Mouse (Mus musculus) heart, postnatal 10 days (tissue): Measurements from ENCODE around the gene Tctex1d2. TPM values are rescaled to one million over a fixed set of nuclear protein-coding genes. Genes with fewer than 3 reads are reported as not detected.

ENCODE experiments used
- DNase-seq, 2 experiments: peaks; one replicate each; pipeline ENCODE4 v3.0.0; 2021
- intact Hi-C: fragments of 180-260 bp; cut with DNase I; formaldehyde crosslinking; loops from one replicate; pipeline ENCODE4 v1.15.1; 2025
- total RNA-seq, 2 experiments: library from RNA; stranded (reverse); gene quantifications; 2 replicates each; pipeline ENCODE4 v1.2.3; 2021

The Tctex1d2 gene
- total RNA-seq, result 1 to 10 TPM; 5.5 to 5.6 TPM

DNA sequence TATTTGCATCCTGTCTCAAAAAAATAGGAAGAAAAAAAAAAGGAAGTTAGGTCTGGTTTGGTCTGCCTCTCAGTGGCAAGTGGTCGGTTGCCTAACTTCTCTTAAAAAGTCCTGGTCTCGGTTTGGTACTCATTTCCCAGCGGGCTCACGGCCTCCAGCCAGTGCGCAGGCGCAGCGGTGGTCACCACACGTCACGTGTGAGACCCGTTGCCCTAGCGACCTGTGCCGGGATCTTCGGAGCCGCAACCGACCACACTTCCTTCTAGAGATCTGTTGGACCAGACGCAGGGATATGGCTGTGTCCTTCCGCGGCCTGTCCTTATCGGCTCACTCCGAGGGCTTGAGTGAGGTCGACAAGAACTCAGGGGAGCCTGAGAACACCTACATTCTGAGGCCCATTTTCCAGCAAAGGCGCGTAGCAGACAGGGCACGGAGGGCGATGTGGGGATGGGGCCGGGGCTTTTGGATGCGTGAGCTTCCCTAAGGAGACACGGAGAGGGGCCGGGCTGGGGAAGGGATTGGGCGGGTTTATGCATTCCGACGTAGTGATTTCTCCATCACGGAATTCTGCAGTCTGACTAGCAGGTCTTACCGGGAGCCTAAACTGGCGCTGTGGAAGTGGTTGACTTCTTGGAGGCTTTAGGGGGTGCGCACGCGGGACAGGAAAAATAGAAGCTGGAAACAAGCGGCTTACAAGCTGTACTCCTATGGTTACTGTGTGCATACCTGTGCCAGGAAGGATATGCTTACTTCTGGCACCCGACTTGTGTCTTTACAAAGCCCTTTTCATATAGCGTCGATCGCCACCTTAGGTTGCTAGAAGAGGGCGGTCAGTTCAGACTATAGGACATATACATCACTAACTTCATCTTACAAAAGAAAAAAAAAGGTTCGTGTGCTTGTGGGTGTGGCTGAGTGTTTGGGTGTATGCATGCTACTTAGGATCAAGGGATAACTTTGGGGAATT, at the start of gene Tctex1d2:
Tctex1d2 (plus strand) TSS at position 186 of the 967 bp plus-strand sequence.
- peak; percentile 96 to 98 for DNase-seq
- intact Hi-C loops, result no loop called here

DNA sequence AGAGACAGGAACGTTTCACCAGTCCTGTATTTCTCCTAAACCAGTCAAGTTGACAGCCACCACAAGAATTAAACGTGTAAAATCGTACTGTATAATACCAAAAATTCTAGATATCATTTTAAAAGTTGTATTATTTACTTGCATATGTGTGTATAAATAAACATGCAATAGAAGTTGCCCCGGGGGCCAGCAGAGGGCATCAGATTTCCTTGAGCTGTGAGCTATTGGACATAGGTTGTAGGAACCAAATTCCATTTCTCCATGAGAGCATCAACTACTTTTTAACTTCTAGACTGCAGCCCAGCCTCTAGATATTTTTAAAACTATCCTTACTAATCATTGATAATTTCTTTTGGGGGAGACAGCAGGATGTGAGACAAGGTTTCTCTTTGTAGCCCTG, 48.2 kb upstream of the Tctex1d2 start:
- intact Hi-C loops, result loop anchor here (2.0 kb wide), 2 partner anchors 87 to 127 kb away; no protein-coding TSS in a partner anchor

DNA sequence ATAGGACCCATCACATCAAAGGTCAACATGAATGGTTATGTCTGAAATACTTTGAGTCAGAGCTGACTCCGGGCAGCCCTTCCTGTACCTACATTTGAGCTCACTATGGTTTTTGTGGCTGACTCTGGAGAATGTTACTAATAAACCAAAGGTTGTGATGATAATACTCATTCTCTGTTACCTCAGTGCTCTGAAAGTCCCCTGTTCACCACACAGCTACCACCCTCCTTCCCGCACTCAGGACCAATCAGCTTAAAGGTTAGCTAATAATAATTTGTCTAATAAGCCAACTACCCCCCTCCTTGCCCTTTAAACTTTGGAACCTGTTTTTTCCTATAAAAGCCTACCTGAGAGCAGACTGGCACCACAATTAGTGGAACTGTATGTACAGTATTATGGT, 39.9 kb upstream of the Tctex1d2 start:
- intact Hi-C loops, result no loop called here
- no peak for DNase-seq

More for the DNA sequence above, 48.2 kb upstream of the Tctex1d2 start:
- DNase-seq, result peak; percentile 45 to 64

DNA sequence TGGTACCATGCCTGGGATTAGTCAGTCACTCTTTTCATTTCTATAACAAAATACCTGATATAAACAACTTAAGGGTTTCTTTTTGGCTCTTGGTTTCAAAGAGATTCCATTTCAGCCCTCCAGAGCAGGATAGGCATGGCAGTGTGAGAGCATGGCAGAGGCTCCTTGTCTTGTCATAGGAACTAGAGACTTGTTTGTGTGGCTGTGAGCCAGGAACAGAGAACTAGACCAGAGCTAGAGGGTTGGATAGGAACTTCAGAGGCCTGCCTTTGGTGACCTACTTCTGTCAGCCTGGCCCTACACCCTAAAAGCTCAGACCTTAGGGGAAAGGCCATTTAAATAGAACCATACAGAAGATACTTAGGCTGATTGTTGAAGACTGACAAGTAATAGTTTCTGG, 36.6 kb upstream of the Tctex1d2 start:
- DNase-seq, result no peak
- intact Hi-C loops, result no loop called here

DNA sequence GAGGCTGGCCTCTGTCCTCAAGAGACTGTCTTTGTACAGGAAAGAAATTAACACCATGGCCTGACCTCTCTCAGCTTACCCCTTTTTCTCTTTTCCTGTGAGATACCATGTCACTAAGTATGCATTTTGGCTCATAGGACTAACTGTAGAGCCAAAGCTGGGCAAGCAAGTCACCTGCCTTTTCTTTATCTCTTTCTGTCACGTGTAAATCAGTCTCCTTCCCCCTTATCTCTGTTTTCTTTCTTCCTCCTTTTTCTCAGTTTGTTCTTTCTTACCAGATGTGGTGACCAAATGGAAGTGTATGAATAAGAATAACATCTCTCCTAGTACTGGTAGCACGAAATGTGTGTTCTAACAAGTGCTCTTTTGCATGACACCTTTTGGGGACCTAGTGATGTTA, 34.6 kb upstream of the Tctex1d2 start:
- intact Hi-C loops, result no loop called here
- DNase-seq, result no peak

DNA sequence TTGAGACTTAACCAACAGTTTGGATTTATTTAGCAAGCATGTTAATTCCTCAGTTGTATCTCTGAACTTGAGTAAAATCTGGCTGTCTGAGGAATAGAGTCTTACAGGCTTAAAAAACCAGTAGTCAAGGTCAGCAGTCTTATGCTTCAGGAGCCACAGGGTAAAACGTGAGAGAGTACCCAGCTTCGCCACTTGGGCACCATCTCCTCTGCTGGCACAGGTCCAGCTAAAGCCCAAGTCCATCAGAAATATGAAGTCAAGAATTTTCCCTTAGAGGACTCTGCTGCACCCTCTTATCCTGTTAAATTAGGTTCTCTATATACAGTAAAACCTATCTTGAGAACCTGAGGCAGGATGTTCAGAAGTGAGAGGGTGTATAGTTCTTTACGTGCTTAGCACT, 32.7 kb upstream of the Tctex1d2 start:
- no peak for DNase-seq
- intact Hi-C loops, result no loop called here

DNA sequence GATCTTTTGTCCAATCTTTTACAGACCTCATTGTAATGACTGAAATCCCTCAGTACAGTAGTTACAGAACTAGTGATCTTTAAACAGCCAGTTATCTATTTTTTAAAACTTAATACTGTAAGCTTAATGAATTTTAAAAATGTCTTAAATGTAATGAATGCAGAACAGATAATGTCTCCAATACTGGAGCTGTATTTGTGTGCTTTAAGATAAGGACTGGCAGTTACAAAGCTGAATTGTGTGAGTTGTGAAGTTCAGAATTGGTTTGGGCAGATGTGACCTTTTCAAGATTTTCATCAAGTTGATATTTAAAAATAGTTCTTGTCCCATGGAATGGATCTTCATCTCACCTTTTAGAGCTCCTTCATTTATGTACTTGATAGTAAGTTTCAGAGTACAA, 30.5 kb upstream of the Tctex1d2 start:
- intact Hi-C loops, result no loop called here
- no peak for DNase-seq

DNA sequence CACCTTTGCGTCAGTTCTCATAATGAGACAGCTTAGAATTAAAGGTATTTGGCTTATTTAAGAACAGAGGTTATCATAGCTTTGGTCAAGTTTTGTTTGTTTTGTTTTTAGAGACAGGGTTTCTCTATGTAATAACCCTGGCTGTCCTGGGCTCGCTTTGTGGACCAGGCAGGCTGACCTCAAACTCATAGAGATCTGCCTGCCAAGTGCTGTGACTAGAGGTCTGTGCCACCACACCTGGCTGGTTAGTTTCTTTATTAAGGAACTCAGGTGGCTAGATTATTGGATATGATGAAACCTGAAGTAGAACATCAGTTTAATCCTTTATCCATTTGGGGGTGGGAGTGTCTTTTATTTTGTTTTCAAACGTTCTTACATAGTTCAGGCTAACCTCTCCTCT, 29.7 kb upstream of the Tctex1d2 start:
- DNase-seq, result no peak
- intact Hi-C loops, result no loop called here

DNA sequence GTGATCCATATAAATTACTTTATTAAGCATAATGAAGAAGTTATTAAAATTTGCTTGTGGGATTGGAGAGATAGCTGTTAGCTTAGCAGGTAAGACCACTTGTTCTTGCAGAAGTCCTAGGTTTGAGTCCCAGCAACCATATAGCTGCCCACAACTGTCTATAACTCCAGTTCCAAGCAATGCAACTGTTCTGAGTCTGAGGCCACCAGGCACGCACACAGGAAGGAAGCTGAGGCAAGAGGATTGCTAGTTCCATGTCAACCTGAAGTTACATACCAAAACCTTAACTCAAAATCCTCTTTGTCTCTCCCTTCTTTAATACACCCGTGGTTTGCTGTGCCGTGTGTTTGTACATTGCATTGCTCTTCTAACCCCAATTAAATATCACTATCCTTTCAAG, 28.6 kb upstream of the Tctex1d2 start:
- no peak for DNase-seq
- intact Hi-C loops, result no loop called here

DNA sequence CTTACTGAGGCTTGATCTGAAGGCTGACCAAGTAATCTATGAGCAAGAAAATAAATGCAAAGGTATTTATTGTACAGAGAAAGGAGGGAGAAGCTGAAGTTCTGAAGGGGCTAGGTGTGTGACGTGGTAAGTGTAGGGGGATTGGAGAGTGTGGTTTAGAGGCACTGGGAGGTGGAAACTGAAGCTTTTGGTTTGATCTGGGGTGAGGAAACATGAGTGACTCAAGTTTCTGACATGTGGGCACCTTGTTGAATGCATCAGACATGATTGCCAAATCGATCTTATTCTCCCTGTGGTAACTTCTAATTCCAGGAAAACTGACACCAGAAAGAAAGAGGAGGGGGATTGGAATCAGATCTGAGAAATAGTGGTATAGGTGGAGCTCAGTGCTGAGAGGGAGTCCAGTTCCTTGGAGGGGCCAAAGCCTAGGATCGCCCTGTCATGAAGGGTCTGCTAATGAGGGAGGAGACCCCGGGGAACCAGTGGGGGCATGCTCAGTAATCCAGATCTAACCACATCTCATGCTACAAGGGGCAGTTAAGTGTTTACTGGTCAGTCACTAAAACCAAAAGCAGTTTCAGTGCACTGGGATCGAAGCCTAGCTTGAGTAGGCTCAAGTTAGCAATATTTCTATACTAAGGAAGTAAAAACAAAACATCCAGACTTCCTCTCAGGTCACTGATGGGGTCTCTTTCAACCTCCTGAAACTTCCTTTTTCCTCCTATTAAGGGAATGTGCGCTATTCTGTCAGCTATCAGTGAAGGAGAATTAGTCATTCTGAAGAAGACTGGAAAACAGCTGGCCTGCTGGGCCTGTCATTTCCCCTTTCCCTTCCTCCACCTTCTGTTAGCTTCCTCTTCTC, 23.6 kb upstream of the Tctex1d2 start:
- intact Hi-C loops, result no loop called here
- DNase-seq, result peak in 1 of 2 experiments; percentile 43

DNA sequence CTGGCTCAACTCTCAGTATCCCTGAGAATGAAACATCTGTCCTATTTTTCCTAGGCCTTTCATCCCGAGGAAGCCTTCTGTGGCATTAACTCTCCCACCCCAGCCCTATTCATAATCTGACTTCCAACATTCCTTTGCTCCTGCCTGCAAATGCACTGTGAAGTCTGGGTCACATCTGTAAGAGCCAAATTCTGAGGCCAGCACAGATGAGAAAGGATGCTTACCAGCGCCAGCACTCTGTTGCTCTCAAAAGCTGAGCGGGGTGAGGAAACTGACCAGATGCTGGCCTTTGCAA, 23.0 kb upstream of the Tctex1d2 start:
- intact Hi-C loops, result no loop called here
- peak in 1 of 2 experiments; percentile 32 for DNase-seq

DNA sequence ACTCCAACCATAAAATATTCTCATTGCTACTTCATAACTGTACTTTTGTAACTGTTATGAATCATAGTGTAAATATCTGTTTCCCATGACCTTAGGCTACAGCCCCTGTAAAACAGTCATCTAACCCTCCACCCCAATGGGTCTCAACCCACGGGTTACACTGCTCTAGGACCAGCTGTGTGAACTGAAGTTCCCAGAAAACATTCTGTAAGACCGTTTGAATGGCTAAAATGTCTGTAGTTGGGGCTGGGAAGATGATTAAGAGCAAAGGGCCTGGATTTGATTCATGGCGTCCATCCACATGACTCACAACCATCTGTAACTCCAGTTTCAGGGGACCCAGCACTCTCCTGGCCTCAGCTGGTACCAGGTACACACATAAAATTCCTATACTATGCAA, 21.3 kb upstream of the Tctex1d2 start:
- intact Hi-C loops, result no loop called here
- DNase-seq, result no peak

DNA sequence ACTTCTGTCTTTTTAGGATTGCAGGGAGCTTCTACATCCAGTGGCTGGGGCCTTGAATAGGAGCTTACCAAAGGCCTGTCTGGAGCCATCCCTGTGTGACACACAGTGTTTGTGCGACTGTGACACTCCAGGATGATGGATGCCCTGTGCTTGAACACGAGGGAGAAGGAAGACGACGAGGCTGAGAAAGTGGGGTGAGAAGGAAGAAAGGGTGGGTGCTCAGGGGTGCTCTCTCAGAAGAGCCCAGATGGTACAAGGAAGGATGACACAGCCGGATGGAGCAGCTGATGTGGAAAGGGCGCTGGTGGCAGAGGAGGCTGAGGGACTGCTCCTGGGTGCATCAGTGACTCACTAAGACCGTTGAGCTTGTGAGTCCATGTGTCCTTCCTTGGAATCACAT, 19.2 kb upstream of the Tctex1d2 start, which contains the start of gene Tm4sf19:
Tm4sf19 (plus strand) TSS at position 240 of the 400 bp plus-strand sequence.
- intact Hi-C loops, result no loop called here
- no peak for DNase-seq

DNA sequence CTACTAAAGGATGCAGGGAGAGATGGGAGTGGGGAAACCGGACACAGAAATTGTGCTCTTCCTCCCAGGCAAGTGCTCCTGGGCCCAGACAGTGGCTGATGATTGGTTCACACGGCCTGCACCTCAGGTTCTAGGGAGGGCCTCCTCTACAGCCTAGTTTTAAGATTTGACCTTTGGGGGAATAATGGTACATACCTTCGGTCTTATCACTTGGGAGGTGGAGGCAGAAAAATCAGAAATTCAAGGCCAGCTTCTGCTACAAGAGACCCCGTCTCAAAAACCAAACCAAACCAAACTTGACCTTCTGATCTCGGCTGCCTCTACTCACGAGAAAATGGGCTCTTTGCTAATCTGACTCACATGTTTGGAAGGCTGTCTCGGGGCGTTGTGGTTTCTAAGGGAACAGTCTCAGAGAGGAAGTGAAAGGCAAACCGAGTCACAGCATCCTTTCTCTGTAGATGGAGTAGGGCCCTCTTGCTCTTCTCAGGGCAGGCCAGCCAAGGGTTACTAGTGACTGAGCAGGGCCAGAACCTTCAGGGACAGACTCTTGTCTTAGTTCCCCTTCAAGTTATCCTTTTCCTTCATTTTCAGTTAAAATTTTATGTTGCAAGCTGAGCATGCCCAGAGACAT, 18.1 kb upstream of the Tctex1d2 start:
- DNase-seq, result no peak
- intact Hi-C loops, result no loop called here

DNA sequence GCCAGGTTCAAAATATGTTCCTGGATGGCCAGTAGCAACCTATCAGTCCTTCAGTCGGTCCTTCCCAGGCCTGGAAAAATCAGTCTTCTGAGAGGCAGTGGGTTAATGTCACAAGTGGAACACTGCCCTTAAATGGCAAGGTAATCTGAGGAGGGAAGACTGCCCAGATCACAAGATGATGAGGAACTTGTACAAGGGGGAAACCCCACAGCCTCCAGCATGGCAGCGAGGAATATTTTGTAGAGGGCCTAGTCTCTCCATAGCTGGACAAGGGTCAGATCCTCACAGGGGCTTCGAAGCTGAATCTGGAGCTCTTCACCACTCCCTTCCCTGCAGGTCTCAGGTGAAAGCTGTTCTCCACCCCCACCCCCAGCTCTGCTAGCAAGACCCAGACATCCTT, 16.7 kb upstream of the Tctex1d2 start:
- no peak for DNase-seq
- intact Hi-C loops, result no loop called here

DNA sequence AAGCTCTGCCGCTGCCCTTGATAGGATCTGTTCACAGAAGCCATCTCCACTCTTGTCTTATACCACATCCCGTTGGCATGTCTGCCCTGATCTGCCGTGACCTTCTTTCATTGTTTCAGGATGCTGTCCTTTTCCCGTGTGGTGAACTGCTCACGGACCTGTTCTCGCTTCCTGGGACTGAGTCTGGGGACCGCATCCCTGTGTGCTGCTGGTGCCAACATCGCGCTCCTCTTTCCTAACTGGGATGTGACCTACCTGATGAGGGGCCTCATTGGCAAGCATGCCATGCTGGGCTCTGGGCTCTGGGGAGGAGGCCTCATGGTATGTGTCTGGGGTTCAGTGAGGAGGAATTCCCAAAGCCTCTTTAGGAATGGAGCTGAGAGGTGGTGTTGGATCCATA, 13.8 kb upstream of the Tctex1d2 start:
- no peak for DNase-seq
- intact Hi-C loops, result no loop called here

DNA sequence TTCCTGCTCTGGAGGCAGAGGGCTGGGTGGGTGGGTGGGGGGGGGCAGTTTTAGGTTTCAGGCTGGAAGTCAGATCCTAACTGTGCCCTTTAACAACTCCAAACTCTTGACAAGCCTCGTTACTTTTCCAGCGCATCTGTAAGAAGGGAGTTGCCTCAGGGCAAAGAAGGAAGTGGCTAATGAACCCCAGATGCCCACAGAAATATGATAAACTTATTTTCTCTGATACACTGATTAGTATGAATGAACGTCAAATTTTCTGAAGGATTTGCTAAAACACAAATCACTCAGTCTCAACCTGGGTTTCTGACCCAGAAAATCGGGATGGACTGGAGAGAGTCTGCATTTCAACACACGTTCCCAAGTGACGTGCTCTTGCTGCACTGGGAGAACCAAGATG, 12.8 kb upstream of the Tctex1d2 start:
- DNase-seq, result no peak

DNA sequence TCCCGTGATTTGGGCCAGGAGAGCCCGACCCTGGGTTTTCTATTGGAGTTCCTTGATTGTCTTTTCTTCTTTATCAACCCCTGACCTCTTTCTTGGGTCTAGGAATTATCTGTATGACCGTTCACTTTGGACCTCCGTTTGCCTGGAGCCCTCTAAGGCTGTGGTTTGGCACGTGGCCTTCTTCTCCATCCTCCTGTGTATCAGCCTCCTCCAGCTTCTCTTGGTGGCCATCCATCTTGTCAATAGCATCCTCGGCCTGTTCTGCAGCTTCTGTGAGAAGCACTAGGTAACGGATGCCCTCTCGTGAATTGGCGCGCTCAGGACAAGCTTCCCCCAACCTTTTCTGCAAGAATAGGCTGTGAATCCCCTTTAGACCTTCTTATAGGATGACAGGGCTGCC, 11.8 kb upstream of the Tctex1d2 start:
- intact Hi-C loops, result no loop called here
- DNase-seq, result no peak

More for the DNA sequence above, 12.8 kb upstream of the Tctex1d2 start:
- intact Hi-C loops, result no loop called here

DNA sequence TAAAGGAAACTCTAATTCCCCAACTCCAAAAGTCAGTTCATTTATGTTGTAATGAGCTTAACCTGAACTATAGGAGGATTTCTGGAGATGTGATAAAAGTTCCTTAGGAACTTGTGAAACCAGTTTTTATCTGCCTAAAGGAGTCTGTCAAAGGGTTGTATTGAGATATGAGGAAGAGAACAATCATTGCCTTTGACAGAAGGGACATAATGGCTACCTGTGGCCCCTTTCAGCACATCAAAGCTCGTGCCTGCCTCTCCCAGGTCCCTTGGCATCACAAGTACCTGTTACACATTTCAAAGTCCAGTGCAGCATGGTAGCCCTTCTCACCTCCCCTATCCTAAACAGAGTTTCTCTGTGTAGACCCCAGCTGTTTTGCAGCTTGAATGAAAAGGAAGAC, 2.0 kb upstream of the Tctex1d2 start:
- no peak for DNase-seq
- intact Hi-C loops, result no loop called here

DNA sequence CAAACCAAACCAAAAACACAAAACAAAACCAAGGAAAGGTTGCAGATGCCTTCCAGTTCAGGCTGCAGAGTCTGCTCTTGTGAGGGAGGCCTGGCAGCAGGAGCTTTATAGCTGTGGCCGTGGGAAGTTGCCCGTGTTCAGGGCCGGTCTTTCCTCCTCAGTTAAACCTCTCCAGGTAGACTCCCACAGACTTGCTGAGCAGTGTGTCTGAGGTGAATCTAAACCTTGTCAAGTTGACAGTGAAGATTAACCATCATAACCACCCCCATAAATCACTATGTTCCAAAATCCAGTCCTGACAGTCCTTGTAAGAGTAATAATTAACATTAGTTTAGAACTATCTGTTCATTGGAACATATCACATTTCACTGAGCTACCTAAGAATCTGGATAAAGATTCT, 8.0 kb downstream of the Tctex1d2 start:
- intact Hi-C loops, result no loop called here

DNA sequence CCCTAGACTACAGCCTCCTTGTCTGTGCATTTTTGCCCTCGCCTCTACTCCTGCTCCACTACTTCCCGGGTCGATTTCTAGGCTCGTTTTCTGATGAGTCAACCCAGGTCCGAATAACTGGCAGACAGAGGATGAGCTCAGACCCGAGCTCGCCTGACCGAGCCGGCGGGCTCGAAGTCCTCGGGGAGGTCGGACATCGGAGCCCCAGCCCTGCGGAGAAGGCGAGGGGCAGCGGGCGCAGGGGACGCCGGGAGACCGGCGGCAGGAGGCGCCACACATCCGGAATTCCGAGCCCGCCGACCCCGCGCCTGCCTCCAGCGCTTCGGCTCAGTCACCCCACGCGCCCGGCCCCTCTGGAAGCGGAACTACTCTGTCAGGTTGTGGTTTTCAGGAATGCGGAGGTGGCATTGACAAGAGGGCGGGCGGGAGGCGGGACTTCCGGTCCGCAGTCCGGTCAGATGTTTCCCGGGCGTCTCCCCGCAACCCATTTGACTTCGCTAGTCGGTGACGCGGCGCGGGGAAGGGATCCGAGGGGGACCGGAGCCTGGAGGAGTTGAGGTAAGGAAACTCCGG, 11.1 kb downstream of the Tctex1d2 start, which contains the start of gene Pcyt1a:
Pcyt1a (plus strand) TSS at position 448 of the 573 bp plus-strand sequence.
- intact Hi-C loops, result loop anchor here (2.0 to 5.0 kb wide), 2 partner anchors 28 to 98 kb away; partner anchors contain the start of gene Ubxn7

More for the DNA sequence above, 8.0 kb downstream of the Tctex1d2 start:
- DNase-seq, result no peak

More for the DNA sequence above, 11.1 kb downstream of the Tctex1d2 start, which contains the start of gene Pcyt1a:
- DNase-seq, result peak; percentile 93
